Comparison of ENCODE assay signal across 8 mouse cellular contexts in genomic region chr11:113618672-113619419, GRCm38 (mm10). TPM values are rescaled to one million over a fixed set of nuclear protein-coding genes. Genes with fewer than 3 reads are reported as not detected.
DNase-seq lines count a peak whose midpoint lies in the region; ATAC-seq and TF ChIP-seq lines count a peak whose summit lies in the region.

TSS of gene Sstr2 (plus strand) at chr11:113619342.

- no peaks in the 10 kb centered on the region for H3K9me3 ChIP-seq in erythroblast, embryonic 14.5 days (ENCODE audit: control insufficient read depth, low read length)
- no peaks in the 10 kb centered on the region for H3K9me3 ChIP-seq in intestine, postnatal 0 days (ENCODE audit: control insufficient read depth)
- no peaks in the 10 kb centered on the region for H3K9me3 ChIP-seq in limb, embryonic 12.5 days
- no peaks in the 10 kb centered on the region for H3K9me3 ChIP-seq in midbrain, embryonic 13.5 days

- H3K4me3 ChIP-seq in erythroblast, embryonic 14.5 days (replicated peaks): peak within 1 kb of the TSS; percentile 45
- peak within 1 kb of the TSS; percentile 97 for H3K4me3 ChIP-seq in cortical plate, adult 2 months (ENCODE audit: insufficient read depth, low read length)
- peak within 1 kb of the TSS; percentile 43 for H3K4me3 ChIP-seq in intestine, postnatal 0 days (ENCODE audit: low read depth, low read length)
- H3K4me3 ChIP-seq in limb, embryonic 12.5 days (replicated peaks): peak within 1 kb of the TSS; percentile 51
- peak within 1 kb of the TSS; percentile 57 for H3K4me3 ChIP-seq in midbrain, embryonic 13.5 days (replicated peaks)

- no peak for ATAC-seq in erythroblast, adult 5-6 weeks (replicated peaks; ENCODE audit: low FRiP score, poor library complexity, severe bottlenecking)
- peak; percentile 61 for ATAC-seq in intestine, postnatal 0 days
- peak; percentile 61 for ATAC-seq in limb, embryonic 12.5 days (ENCODE audit: insufficient number of reproducible peaks, insufficient read depth, low FRiP score, low TSS enrichment, low read depth)
- ATAC-seq in midbrain, embryonic 13.5 days: peak; percentile 84

- peak; percentile 14 to 21 for DNase-seq in gastrocnemius, postnatal 36 days
- peak; percentile 57 to 83 for DNase-seq in spleen, postnatal 10 days (ENCODE audit: low spot score in 2 of 2)

- TF ChIP-seq CTCF in cortical plate, adult 2 months (IDR thresholded peaks at IDR 0.05; ENCODE audit: extremely low read depth, insufficient read depth, low read length): no peak
- no peak for TF ChIP-seq CTCF in intestine, postnatal 0 days (IDR thresholded peaks at IDR 0.05; ENCODE audit: low read depth)

- peak within 1 kb of the TSS; percentile 83 for H3K4me2 ChIP-seq in intestine, postnatal 0 days (replicated peaks; ENCODE audit: low read depth)
- peak within 1 kb of the TSS; percentile 92 for H3K4me2 ChIP-seq in limb, embryonic 12.5 days
- peak within 1 kb of the TSS; percentile 93 for H3K4me2 ChIP-seq in midbrain, embryonic 13.5 days (replicated peaks)

- WGBS in intestine, postnatal 0 days: 1% methylated on average over 54 of the region's 54 CpGs
- under 1% methylated on average over 54 of the region's 54 CpGs for WGBS in limb, embryonic 12.5 days
- WGBS in midbrain, embryonic 13.5 days: 1% methylated on average over 54 of the region's 54 CpGs

- H3K36me3 ChIP-seq in erythroblast, embryonic 14.5 days (ENCODE audit: control insufficient read depth): no peaks in the 10 kb centered on the region
- H3K36me3 ChIP-seq in intestine, postnatal 0 days (ENCODE audit: control insufficient read depth, insufficient read depth): no peaks in the 10 kb centered on the region
- no peaks in the 10 kb centered on the region for H3K36me3 ChIP-seq in limb, embryonic 12.5 days
- H3K36me3 ChIP-seq in midbrain, embryonic 13.5 days: no peaks in the 10 kb centered on the region

- intact Hi-C loops in gastrocnemius, postnatal 36 days (cut with DNase I): loop anchor here (2.0 to 10.0 kb wide), 2 partner anchors 114 to 324 kb away; no protein-coding TSS in a partner anchor

- peaks cover 40% of the 10 kb centered on the region for H3K27me3 ChIP-seq in erythroblast, embryonic 14.5 days (ENCODE audit: control insufficient read depth)
- peaks cover 32% of the 10 kb centered on the region for H3K27me3 ChIP-seq in intestine, postnatal 0 days (replicated peaks; ENCODE audit: control insufficient read depth, insufficient read depth, low read length)
- H3K27me3 ChIP-seq in limb, embryonic 12.5 days: peaks cover 57% of the 10 kb centered on the region
- H3K27me3 ChIP-seq in midbrain, embryonic 13.5 days: peaks cover 54% of the 10 kb centered on the region

- peak; percentile 42; the same call in 1 of the 2 replicates for TF ChIP-seq POLR2A in cortical plate, adult 2 months (IDR thresholded peaks at IDR 0.05; ENCODE audit: extremely low read depth, insufficient read depth, low read length)

- no peak within 1 kb of the TSS for H3K9ac ChIP-seq in intestine, postnatal 0 days (ENCODE audit: low read depth, low read length)
- peak within 1 kb of the TSS; percentile 57 for H3K9ac ChIP-seq in limb, embryonic 12.5 days (replicated peaks)
- H3K9ac ChIP-seq in midbrain, embryonic 13.5 days (replicated peaks): peak within 1 kb of the TSS; percentile 76

- H3K27ac ChIP-seq in cortical plate, adult 2 months (ENCODE audit: insufficient read depth, low read length): 0 out of 2 replicates have a peak within 1 kb of the TSS, but pooled peaks have one; percentile 42
- no peak within 1 kb of the TSS for H3K27ac ChIP-seq in intestine, postnatal 0 days (ENCODE audit: low read depth, low read length)
- H3K27ac ChIP-seq in limb, embryonic 12.5 days: no peak within 1 kb of the TSS
- H3K27ac ChIP-seq in midbrain, embryonic 13.5 days: 0 out of 2 replicates have a peak within 1 kb of the TSS, but pooled peaks have one; percentile 30

- H3K4me1 ChIP-seq in erythroblast, embryonic 14.5 days (ENCODE audit: control insufficient read depth): no peaks in the 10 kb centered on the region; the same call in 1 of the 2 replicates
- no peaks in the 10 kb centered on the region for H3K4me1 ChIP-seq in cortical plate, adult 2 months (ENCODE audit: control insufficient read depth, insufficient read depth, low read length)
- H3K4me1 ChIP-seq in intestine, postnatal 0 days (replicated peaks; ENCODE audit: control insufficient read depth, insufficient read depth, low read length): 0 out of 2 replicates have a peak, but pooled peaks cover 7% of the 10 kb centered on the region
- H3K4me1 ChIP-seq in limb, embryonic 12.5 days (replicated peaks): peaks cover 24% of the 10 kb centered on the region
- peaks cover 44% of the 10 kb centered on the region for H3K4me1 ChIP-seq in midbrain, embryonic 13.5 days (replicated peaks)

RNA-seq across cellular contexts. Expression of gene Sstr2, which starts in this region (rescaled TPM):
- not detected in 2 replicates for polyA plus RNA-seq in erythroblast, embryonic 14.5 days (2012)
- total RNA-seq in erythroblast, adult 5-6 weeks (2015; ENCODE audit: low replicate concordance): 0.63 TPM in 1 of 2 replicates, not detected in the other
- total RNA-seq in erythroblast, adult 5-6 weeks (2017; ENCODE audit: low replicate concordance): 0.56 TPM in 1 of 2 replicates, not detected in the other
- polyA plus RNA-seq in cortical plate, adult 2 months (2012; rRNA removed): 27.3 and 31.9 TPM in 2 replicates
- not detected for total RNA-seq in gastrocnemius, postnatal 36 days (2021)
- polyA plus RNA-seq in intestine, postnatal 0 days (2015; fragmentation: Nextera tagmentation; extraction: Ambion mirVana): 0.99 and 1.0 TPM in 2 replicates
- 0.76 and 0.78 TPM in 2 replicates for polyA plus RNA-seq in limb, embryonic 12.5 days (2016; fragmentation: Nextera tagmentation; extraction: Ambion mirVana)
- polyA plus RNA-seq in midbrain, embryonic 13.5 days (2015; fragmentation: Nextera tagmentation; extraction: Ambion mirVana): 15.7 and 19.4 TPM in 2 replicates

Comparison
In these comparisons a context has a peak if more than half of its experiments do, and no peak if none do; other contexts are left out.
1. Peak in DNase-seq in gastrocnemius, postnatal 36 days; RNA of the gene not detected or under 1 TPM.
2. Peak in ATAC-seq, H3K4me3 ChIP-seq, H3K9ac ChIP-seq and H3K4me2 ChIP-seq in limb, embryonic 12.5 days; RNA of the gene not detected or under 1 TPM.
3. H3K4me3 ChIP-seq: peak in every context shown above with its lines; median percentile 97 in cortical plate, adult 2 months; 57 in midbrain, embryonic 13.5 days; 51 in limb, embryonic 12.5 days; 45 in erythroblast, embryonic 14.5 days; 43 in intestine, postnatal 0 days.
4. H3K27ac ChIP-seq: peak in cortical plate, adult 2 months (single experiment) and midbrain, embryonic 13.5 days (single experiment); none in intestine, postnatal 0 days (single experiment) and limb, embryonic 12.5 days (single experiment).
5. Peak in every context shown above with its lines, with median percentiles within 50 percentile points of each other: H3K4me2 ChIP-seq.